Mouse (Mus musculus) hindbrain, embryonic 14.5 days (tissue): ENCODE results near the gene Tk1. TPM values are rescaled to one million over a fixed set of nuclear protein-coding genes. Genes with fewer than 3 reads are reported as not detected.
A peak's percentile ranks its signal among the peaks of the same experiment; 100 is the strongest.

Source experiments
- ATAC-seq: fragments of 200-750 bp; cut with Nextera tagmentation; 2 replicates; pipeline ENCODE4 v1.8.0; 2017; ENCODE audit warnings: moderate number of reproducible peaks, mild to moderate bottlenecking, moderate TSS enrichment, moderate library complexity; ENCODE audit not compliant: low FRiP score
- DNase-seq: peaks from one replicate; pipeline ENCODE4 v3.0.0-alpha.2; 2015; ENCODE audit warnings: low spot score
- H3K27ac ChIP-seq: fragments of 300-500 bp; sonication (generic); 2 replicates; pipeline ENCODE4 v1.5.1; 2014; ENCODE audit warnings: mild to moderate bottlenecking, moderate library complexity
- H3K27me3 ChIP-seq: fragments of 300-500 bp; sonication (generic); 2 replicates; pipeline ENCODE4 v1.6.1; 2014; ENCODE audit warnings: mild to moderate bottlenecking, low read length, mixed read lengths; ENCODE audit not compliant: control insufficient read depth, insufficient read depth
- H3K36me3 ChIP-seq: fragments of 300-500 bp; sonication (generic); replicated peaks from 2 replicates; pipeline ENCODE4 v1.6.1; 2014; ENCODE audit not compliant: control insufficient read depth, insufficient read depth
- H3K4me1 ChIP-seq: fragments of 300-500 bp; sonication (generic); replicated peaks from 2 replicates; pipeline ENCODE4 v1.6.1; 2014; ENCODE audit warnings: antibody characterized with exemption, low read length, mixed read lengths; ENCODE audit not compliant: control insufficient read depth, insufficient read depth
- H3K4me2 ChIP-seq: fragments of 300-500 bp; sonication (generic); replicated peaks from 2 replicates; pipeline ENCODE4 v1.6.1; 2014; ENCODE audit warnings: mild to moderate bottlenecking, moderate library complexity
- H3K4me3 ChIP-seq: fragments of 300-500 bp; sonication (generic); replicated peaks from 2 replicates; pipeline ENCODE4 v1.5.1; 2014; ENCODE audit warnings: mild to moderate bottlenecking, low read length
- H3K9ac ChIP-seq: fragments of 300-500 bp; sonication (generic); 2 replicates; pipeline ENCODE4 v1.6.1; 2014
- H3K9me3 ChIP-seq: fragments of 300-500 bp; sonication (generic); 2 replicates; pipeline ENCODE4 v1.6.1; 2016; ENCODE audit warnings: low read length; ENCODE audit not compliant: control insufficient read depth
- WGBS: fragments of 180-500 bp; shearing (Covaris S2); extraction: QIAGEN DNeasy Blood & Tissue Kit; methylation state at CpG from one replicate; pipeline ENCODE4 v1.1.7; 2014; 5-methylcytosine and 5-hydroxymethylcytosine counted together
- polyA plus RNA-seq: library from polyadenylated mRNA; unstranded; fragments of >200 nt; fragmentation: Nextera tagmentation; extraction: Ambion mirVana; gene quantifications from 2 replicates; pipeline ENCODE4 v1.2.1, GENCODE M21; 2014

The Tk1 gene
- 14.4 and 16.3 TPM in 2 replicates for polyA plus RNA-seq

- H3K27me3 ChIP-seq: no peaks in the 10 kb centered on the region
- H3K4me1 ChIP-seq: peaks cover 31% of the 10 kb centered on the region
- H3K9ac ChIP-seq: peak within 1 kb of the TSS; percentile 50
- H3K4me2 ChIP-seq: peak within 1 kb of the TSS; percentile 67
- peak within 1 kb of the TSS; percentile 35 for H3K4me3 ChIP-seq
- ATAC-seq (0 out of 2 replicates have a peak, but pooled peaks have one; percentile 46), DNase-seq (peak; percentile 73)
- under 1% methylated on average over 34 of the region's 34 CpGs for WGBS
- H3K27ac ChIP-seq: peak within 1 kb of the TSS; percentile 60; the same call in 1 of the 2 replicates
- no peaks in the 10 kb centered on the region for H3K9me3 ChIP-seq
- H3K36me3 ChIP-seq: no peaks in the 10 kb centered on the region
Observed at GRCm38 (mm10) chr11:117825333-117826101, at the start of gene Tk1, which contains the start of gene Afmid. Gene Tk1 (minus strand): TSS chr11:117826092. Gene Afmid (plus strand): TSS chr11:117825924.

DNA sequence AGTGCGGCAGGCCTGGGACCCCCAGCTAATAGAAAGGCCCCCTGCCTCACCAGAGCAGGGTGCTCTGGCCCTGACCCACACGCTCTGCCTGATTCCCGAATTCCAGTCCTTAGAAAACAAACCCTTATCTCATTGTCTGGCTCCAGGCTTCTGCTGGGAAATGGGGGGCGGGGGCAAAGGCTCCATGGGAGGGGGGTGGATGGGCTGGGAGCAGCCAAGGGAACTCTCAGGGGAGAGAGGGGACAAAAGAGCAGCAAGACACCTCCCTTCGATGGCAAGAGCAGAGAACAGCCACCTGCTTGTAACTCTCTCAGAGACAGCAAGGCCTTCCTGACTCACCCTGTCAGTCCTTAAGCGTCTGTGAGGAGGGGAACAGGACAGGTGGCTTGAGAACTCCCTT is 49.8 kb upstream of the Tk1 start:
- no peaks in the 10 kb centered on the region for H3K9me3 ChIP-seq
- H3K9ac ChIP-seq: no peak overlapping the region
- H3K36me3 ChIP-seq: no peaks in the 10 kb centered on the region
- H3K27ac ChIP-seq: no peak overlapping the region
- H3K4me2 ChIP-seq: no peak overlapping the region
- no peaks in the 10 kb centered on the region for H3K27me3 ChIP-seq
- no peak for DNase-seq
- 21% methylated on average over 6 of the region's 6 CpGs for WGBS
- H3K4me1 ChIP-seq: peaks cover 27% of the 10 kb centered on the region
- ATAC-seq: no peak
- H3K4me3 ChIP-seq: no peak overlapping the region

GRCm38 (mm10) chr11:117874419-117874818 is 48.5 kb upstream of the Tk1 start:
- ATAC-seq: no peak
- no peaks in the 10 kb centered on the region for H3K27me3 ChIP-seq
- no peak overlapping the region for H3K4me2 ChIP-seq
- no peak overlapping the region for H3K9ac ChIP-seq
- no peak overlapping the region for H3K27ac ChIP-seq
- no peaks in the 10 kb centered on the region for H3K36me3 ChIP-seq
- no peak overlapping the region for H3K4me3 ChIP-seq
- WGBS: 58% methylated on average over 4 of the region's 4 CpGs
- no peaks in the 10 kb centered on the region for H3K9me3 ChIP-seq
- no peak for DNase-seq
- peaks cover 27% of the 10 kb centered on the region for H3K4me1 ChIP-seq

GRCm38 (mm10) chr11:117872861-117873608 is 47.1 kb upstream of the Tk1 start, which contains the start of gene Tha1:
Gene Tha1 (minus strand): TSS chr11:117873481.
- ATAC-seq (peak; percentile 72), DNase-seq (peak; percentile 76)
- no peak within 1 kb of the TSS for H3K27ac ChIP-seq
- no peaks in the 10 kb centered on the region for H3K27me3 ChIP-seq
- 2% methylated on average over 51 of the region's 51 CpGs for WGBS
- H3K9me3 ChIP-seq: no peaks in the 10 kb centered on the region
- H3K4me1 ChIP-seq: peaks cover 14% of the 10 kb centered on the region
- H3K36me3 ChIP-seq: no peaks in the 10 kb centered on the region
- H3K4me3 ChIP-seq: peak within 1 kb of the TSS; percentile 68
- peak within 1 kb of the TSS; percentile 96 for H3K4me2 ChIP-seq
- H3K9ac ChIP-seq: peak within 1 kb of the TSS; percentile 69

- H3K4me3 ChIP-seq: no peak overlapping the region
- WGBS: 67% methylated on average over 12 of the region's 12 CpGs
Observed at GRCm38 (mm10) chr11:117871911-117872584, 46.2 kb upstream of the Tk1 start.

DNA sequence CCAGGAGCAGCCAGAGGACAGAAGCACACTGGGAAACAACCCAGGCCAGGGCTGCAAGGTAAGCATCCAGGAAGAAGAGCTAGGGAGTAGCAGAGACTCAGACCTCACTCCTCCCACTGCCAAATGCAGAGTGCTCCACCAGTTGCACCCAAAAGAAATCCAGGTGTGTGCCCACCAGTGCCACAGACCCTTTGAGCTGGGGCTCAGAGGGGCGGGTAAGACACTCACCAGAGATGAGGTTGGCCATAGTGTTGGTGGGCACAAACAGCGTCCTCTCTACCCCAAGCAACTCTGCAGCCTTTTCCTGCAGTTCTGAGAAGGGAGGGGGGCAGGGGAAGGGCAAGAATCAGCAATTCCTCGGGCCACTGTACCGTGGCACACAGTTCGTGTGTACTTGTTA is 45.5 kb upstream of the Tk1 start:
- Histone ChIP-seq H3K4me1 (peaks cover 15% of the 10 kb centered on the region; the same call in 1 of the 2 replicates), H3K27ac (no peak overlapping the region), H3K4me3 (no peak overlapping the region), H3K9me3 (no peaks in the 10 kb centered on the region), H3K27me3 (no peaks in the 10 kb centered on the region), H3K4me2 (no peak overlapping the region), H3K36me3 (no peaks in the 10 kb centered on the region), H3K9ac (no peak overlapping the region)
- ATAC-seq (no peak), DNase-seq (no peak)
- WGBS: 70% methylated on average over 5 of the region's 5 CpGs

More at GRCm38 (mm10) chr11:117871911-117872584, 46.2 kb upstream of the Tk1 start:
- Histone ChIP-seq H3K9ac (no peak overlapping the region), H3K27ac (no peak overlapping the region), H3K4me2 (no peak overlapping the region), H3K4me1 (peaks cover 11% of the 10 kb centered on the region; the same call in 1 of the 2 replicates), H3K27me3 (no peaks in the 10 kb centered on the region), H3K9me3 (no peaks in the 10 kb centered on the region), H3K36me3 (no peaks in the 10 kb centered on the region)
- DNase-seq (no peak), ATAC-seq (no peak)

GRCm38 (mm10) chr11:117870688-117871365 is 44.9 kb upstream of the Tk1 start:
- Histone ChIP-seq H3K9me3 (no peaks in the 10 kb centered on the region), H3K4me1 (peaks cover 21% of the 10 kb centered on the region; the same call in 1 of the 2 replicates), H3K4me3 (no peak overlapping the region), H3K4me2 (0 out of 2 replicates have a peak overlapping the region, but pooled peaks have one; percentile 7), H3K27ac (no peak overlapping the region), H3K27me3 (no peaks in the 10 kb centered on the region), H3K36me3 (no peaks in the 10 kb centered on the region), H3K9ac (peak overlapping the region; percentile 35; the same call in 1 of the 2 replicates)
- ATAC-seq (peak; percentile 33; the same call in 1 of the 2 replicates), DNase-seq (peak; percentile 92)
- WGBS: 37% methylated on average over 12 of the region's 12 CpGs

DNA sequence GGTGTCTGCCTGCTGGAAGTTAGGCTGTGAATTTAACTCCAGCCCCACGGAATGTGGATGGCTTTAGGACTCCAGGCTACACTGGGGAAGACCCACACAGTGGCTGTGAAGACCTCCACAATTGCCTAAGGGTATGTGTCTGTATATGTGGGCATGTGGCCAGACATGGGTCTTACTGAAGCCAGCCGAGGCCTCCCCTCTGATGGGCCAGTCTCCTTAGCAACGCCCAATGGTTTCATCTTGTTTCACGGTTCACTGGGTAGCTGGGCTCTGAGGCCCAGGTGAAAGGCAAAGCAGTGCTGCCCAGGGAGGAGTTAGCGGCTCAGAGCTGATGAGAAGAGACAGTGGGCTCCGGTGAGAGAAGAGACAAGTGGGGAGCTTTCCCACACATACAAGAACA is 40.1 kb upstream of the Tk1 start:
- Histone ChIP-seq H3K4me2 (no peak overlapping the region), H3K9me3 (no peaks in the 10 kb centered on the region), H3K9ac (no peak overlapping the region; the same call in 1 of the 2 replicates), H3K27ac (peak overlapping the region; percentile 43; the same call in 1 of the 2 replicates), H3K4me3 (no peak overlapping the region), H3K27me3 (peaks cover 9% of the 10 kb centered on the region; the same call in 1 of the 2 replicates), H3K4me1 (peaks cover 12% of the 10 kb centered on the region; the same call in 1 of the 2 replicates), H3K36me3 (no peaks in the 10 kb centered on the region)
- ATAC-seq (peak; percentile 13; the same call in 1 of the 2 replicates), DNase-seq (no peak)
- WGBS: 9% methylated on average over 6 of the region's 6 CpGs
